In the genomic region with DNA sequence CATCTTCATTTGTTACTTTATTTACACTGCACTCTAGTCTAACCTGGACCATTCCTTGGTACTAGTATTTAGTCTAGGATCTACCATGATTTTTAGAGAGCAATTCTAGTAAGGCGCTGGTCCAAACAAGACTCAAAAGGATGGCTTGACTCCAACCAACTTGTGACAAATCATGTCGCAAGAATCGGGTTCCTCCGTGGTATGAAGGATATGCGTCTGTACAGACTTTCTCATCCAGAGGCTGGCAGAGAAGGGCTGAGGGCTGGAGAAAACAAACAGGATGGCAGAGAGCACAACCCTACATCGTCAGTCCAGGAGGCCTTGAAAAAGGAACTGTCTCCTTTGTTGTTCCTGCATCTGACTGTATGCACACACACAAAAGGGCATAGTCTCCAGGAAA, we compare ENCODE assay signal across 11 mouse cellular contexts. TPM values are rescaled to one million over a fixed set of nuclear protein-coding genes. Genes with fewer than 3 reads are reported as not detected.
DNase-seq lines count a peak whose midpoint lies in the region; ATAC-seq and TF ChIP-seq lines count a peak whose summit lies in the region.
"Had no signal": no experiment of that assay in that cellular context is flagged by ENCODE, and none has a peak within 500 bp of the region (broad histone marks: within the 10 kb centered on the region; RNA-seq: fewer than 3 reads in every experiment).

No protein-coding gene starts in this region.

- H3K4me3 ChIP-seq in heart, adult 2 months = peak overlapping the region; percentile 15
- H3K4me3 ChIP-seq in heart, embryonic 12.5 days = no peak overlapping the region
- H3K4me3 ChIP-seq in C2C12 (ENCODE audit: insufficient read depth, poor library complexity, severe bottlenecking) = no peak overlapping the region
- no peak overlapping the region for H3K4me3 ChIP-seq in lung, embryonic 14.5 days (ENCODE audit: low read depth, low read length)
- H3K4me3 ChIP-seq in kidney, embryonic 14.5 days (ENCODE audit: low read length) = no peak overlapping the region

- H3K27me3 ChIP-seq in heart, adult 2 months (ENCODE audit: control insufficient read depth, insufficient read depth, low read length) = no peaks in the 10 kb centered on the region
- H3K27me3 ChIP-seq in heart, embryonic 12.5 days (replicated peaks) = no peaks in the 10 kb centered on the region
- H3K27me3 ChIP-seq in C2C12 (ENCODE audit: control insufficient read depth, insufficient read depth, insufficient read length) = no peaks in the 10 kb centered on the region
- H3K27me3 ChIP-seq in lung, embryonic 14.5 days (ENCODE audit: insufficient read depth, low read length) = no peaks in the 10 kb centered on the region
- no peaks in the 10 kb centered on the region for H3K27me3 ChIP-seq in kidney, embryonic 14.5 days (ENCODE audit: control insufficient read depth, insufficient read depth, low read length)

- peak overlapping the region; percentile 38 for H3K27ac ChIP-seq in heart, adult 2 months
- no peak overlapping the region for H3K27ac ChIP-seq in heart, embryonic 12.5 days (ENCODE audit: poor library complexity, severe bottlenecking)
- H3K27ac ChIP-seq in lung, embryonic 14.5 days (ENCODE audit: low read depth) = no peak overlapping the region
- no peak overlapping the region for H3K27ac ChIP-seq in kidney, embryonic 14.5 days (ENCODE audit: low read depth, low read length)

- TF ChIP-seq POLR2A in heart, adult 2 months (IDR thresholded peaks at IDR 0.05; ENCODE audit: insufficient read depth, low read depth, low read length) = no peak

- H3K79me3 ChIP-seq in C2C12 (ENCODE audit: low read depth) = peaks cover 63% of the 10 kb centered on the region

- H3K4me2 ChIP-seq in heart, embryonic 12.5 days = no peak overlapping the region
- peak overlapping the region; percentile 46; the same call in 1 of the 2 replicates for H3K4me2 ChIP-seq in lung, embryonic 14.5 days
- H3K4me2 ChIP-seq in kidney, embryonic 14.5 days (replicated peaks; ENCODE audit: low read depth, low read length) = no peak overlapping the region

- peaks cover 21% of the 10 kb centered on the region for H3K79me2 ChIP-seq in heart, adult 2 months (replicated peaks; ENCODE audit: control insufficient read depth, insufficient read depth, low read length)
- peaks cover 72% of the 10 kb centered on the region for H3K79me2 ChIP-seq in C2C12 (ENCODE audit: control insufficient read depth, insufficient read depth)

- H3K9me3 ChIP-seq in heart, embryonic 12.5 days (replicated peaks) = no peaks in the 10 kb centered on the region
- no peaks in the 10 kb centered on the region for H3K9me3 ChIP-seq in lung, embryonic 14.5 days (ENCODE audit: low read depth, low read length)
- H3K9me3 ChIP-seq in kidney, embryonic 14.5 days (ENCODE audit: control insufficient read depth, low read length) = no peaks in the 10 kb centered on the region

- peaks cover 53% of the 10 kb centered on the region for H3K36me3 ChIP-seq in heart, adult 2 months (ENCODE audit: control insufficient read depth, insufficient read depth, low read length)
- peaks cover 21% of the 10 kb centered on the region for H3K36me3 ChIP-seq in heart, embryonic 12.5 days
- peaks cover 23% of the 10 kb centered on the region for H3K36me3 ChIP-seq in C2C12 (ENCODE audit: control insufficient read depth, insufficient read depth)
- peaks cover 27% of the 10 kb centered on the region for H3K36me3 ChIP-seq in lung, embryonic 14.5 days (ENCODE audit: insufficient read depth)
- peaks cover 21% of the 10 kb centered on the region for H3K36me3 ChIP-seq in kidney, embryonic 14.5 days (ENCODE audit: control insufficient read depth, insufficient read depth, low read length)

- intact Hi-C loops in heart, adult 2 months (cut with DNase I) = loop anchor here (10.0 kb wide), 1 partner anchor 248 kb away; a partner anchor contains a TSS
- intact Hi-C loops in left cerebral cortex, postnatal 4 days (cut with DNase I) = no loop called here

- TF ChIP-seq CTCF in heart, adult 2 months (IDR thresholded peaks at IDR 0.05) = no peak
- no peak for TF ChIP-seq CTCF in C2C12 (IDR thresholded peaks at IDR 0.05; ENCODE audit: control insufficient read depth, insufficient read depth, insufficient read length)
- no peak for TF ChIP-seq CTCF in lung, embryonic 14.5 days (IDR thresholded peaks at IDR 0.05; ENCODE audit: low read depth)

- TF ChIP-seq EP300 in heart, adult 2 months (IDR thresholded peaks at IDR 0.05; ENCODE audit: insufficient read depth, low read depth, low read length) = no peak

- no peak for ATAC-seq in heart, embryonic 12.5 days (ENCODE audit: insufficient number of reproducible peaks, low FRiP score)
- ATAC-seq in lung, embryonic 14.5 days (ENCODE audit: insufficient read depth) = no peak
- no peak for ATAC-seq in kidney, embryonic 14.5 days (ENCODE audit: low FRiP score, low TSS enrichment)

- 10% methylated on average over 6 of the region's 6 CpGs for WGBS in heart, adult 2 months
- WGBS in heart, embryonic 12.5 days = 81% methylated on average over 6 of the region's 6 CpGs
- 59% methylated on average over 6 of the region's 6 CpGs for WGBS in lung, embryonic 14.5 days
- 83% methylated on average over 6 of the region's 6 CpGs for WGBS in kidney, embryonic 14.5 days

- H3ac ChIP-seq in C2C12 (ENCODE audit: control insufficient read depth, insufficient read length, low read depth) = no peak overlapping the region

- peak in 1 of 2 experiments; percentile 33 for DNase-seq in heart, adult 2 months
- peak; percentile 67 for DNase-seq in adrenal gland, postnatal 14 days
- peak; percentile 40 for DNase-seq in lung, embryonic 14.5 days
- DNase-seq in urinary bladder, adult 2 months (ENCODE audit: low spot score) = no peak
- no peak for DNase-seq in left cerebral cortex, postnatal 4 days
- DNase-seq: kidney, adult 11 months had no signal

- 0 out of 2 replicates have a peak overlapping the region, but pooled peaks have one; percentile 35 for H3K9ac ChIP-seq in heart, adult 2 months (ENCODE audit: low read depth, low read length)
- H3K9ac ChIP-seq in heart, embryonic 12.5 days = no peak overlapping the region
- H3K9ac ChIP-seq in lung, embryonic 14.5 days = no peak overlapping the region
- H3K9ac ChIP-seq in kidney, embryonic 14.5 days (ENCODE audit: low read depth, low read length) = no peak overlapping the region

- peaks cover 24% of the 10 kb centered on the region for H3K4me1 ChIP-seq in heart, adult 2 months (ENCODE audit: control insufficient read depth, insufficient read depth, low read length)
- peaks cover 26% of the 10 kb centered on the region for H3K4me1 ChIP-seq in heart, embryonic 12.5 days (replicated peaks)
- H3K4me1 ChIP-seq in lung, embryonic 14.5 days (ENCODE audit: insufficient read depth) = 0 out of 2 replicates have a peak, but pooled peaks cover 3% of the 10 kb centered on the region
- no peaks in the 10 kb centered on the region for H3K4me1 ChIP-seq in kidney, embryonic 14.5 days (ENCODE audit: control insufficient read depth, insufficient read depth, low read length)

TF ChIP-seq in C2C12, 6 proteins besides CTCF, POLR2A, EP300 and RAD21:
- TF ChIP-seq MYOG (IDR thresholded peaks at IDR 0.05; ENCODE audit: control insufficient read depth, extremely low read depth, insufficient read length) = no peak
- TF ChIP-seq CEBPB (IDR thresholded peaks at IDR 0.05; ENCODE audit: low read depth) = peak; percentile 8
- no peak for TF ChIP-seq FOSL1 (IDR thresholded peaks at IDR 0.05; ENCODE audit: insufficient read depth, low read length, poor library complexity, severe bottlenecking)
- TF ChIP-seq USF1 (IDR thresholded peaks at IDR 0.05; ENCODE audit: low read depth) = no peak
- no peak for TF ChIP-seq MAX (IDR thresholded peaks at IDR 0.05)
- TF ChIP-seq MYOD1 (IDR thresholded peaks at IDR 0.05; ENCODE audit: control insufficient read depth, insufficient read length, low read depth) = no peak

RNA-seq across cellular contexts. Expression of a gene that starts 2.7 kb away (rescaled TPM):
- total RNA-seq in heart, adult 2 months (2021) = 10 to 100 TPM; 51.8 to 59.7 TPM
- polyA plus RNA-seq in heart, adult 2 months (2012; rRNA removed) = 67.0 and 114 TPM in 2 replicates
- polyA plus RNA-seq in heart, embryonic 12.5 days (2016; fragmentation: Nextera tagmentation; extraction: Ambion mirVana) = 26.5 and 28.3 TPM in 2 replicates
- 8.3 TPM for polyA plus RNA-seq in C2C12 (2012; fragmentation: generic; extraction: Trizol)
- total RNA-seq in adrenal gland, postnatal 14 days (2021) = 69.7 and 89.3 TPM in 2 replicates
- 33.5 and 33.7 TPM in 2 replicates for polyA plus RNA-seq in lung, embryonic 14.5 days (2014; fragmentation: Nextera tagmentation; extraction: Ambion mirVana)
- polyA plus RNA-seq in urinary bladder, adult 2 months (2012; rRNA removed) = 78.0 and 82.6 TPM in 2 replicates
- total RNA-seq in left cerebral cortex, postnatal 4 days (2021) = 10 to 100 TPM; 67.2 to 71.3 TPM
- polyA plus RNA-seq in kidney, embryonic 14.5 days (2014; fragmentation: Nextera tagmentation; extraction: Ambion mirVana) = 24.0 and 35.6 TPM in 2 replicates

RNA-seq across cellular contexts. Expression of a gene that starts 26.6 kb away (rescaled TPM):
- total RNA-seq in heart, adult 2 months (2021) = 10 to 100 TPM; 19.1 to 20.3 TPM
- polyA plus RNA-seq in heart, adult 2 months (2012; rRNA removed) = 12.7 and 23.9 TPM in 2 replicates
- 31.0 TPM in 2 replicates for polyA plus RNA-seq in heart, embryonic 12.5 days (2016; fragmentation: Nextera tagmentation; extraction: Ambion mirVana)
- polyA plus RNA-seq in C2C12 (2012; fragmentation: generic; extraction: Trizol) = 15.7 TPM
- total RNA-seq in adrenal gland, postnatal 14 days (2021) = 24.1 and 26.0 TPM in 2 replicates
- 31.2 and 34.4 TPM in 2 replicates for polyA plus RNA-seq in lung, embryonic 14.5 days (2014; fragmentation: Nextera tagmentation; extraction: Ambion mirVana)
- polyA plus RNA-seq in urinary bladder, adult 2 months (2012; rRNA removed) = 23.5 and 23.6 TPM in 2 replicates
- total RNA-seq in left cerebral cortex, postnatal 4 days (2021) = 1 to 10 TPM; 5.0 to 5.7 TPM
- 26.5 and 38.3 TPM in 2 replicates for polyA plus RNA-seq in kidney, embryonic 14.5 days (2014; fragmentation: Nextera tagmentation; extraction: Ambion mirVana)

RNA-seq across cellular contexts. Expression of a gene that starts 49.8 kb away (rescaled TPM):
- not detected for total RNA-seq in heart, adult 2 months (2021)
- polyA plus RNA-seq in heart, adult 2 months (2012; rRNA removed) = 0.08 and 0.09 TPM in 2 replicates
- polyA plus RNA-seq in heart, embryonic 12.5 days (2016; fragmentation: Nextera tagmentation; extraction: Ambion mirVana) = not detected in 2 replicates
- polyA plus RNA-seq in C2C12 (2012; fragmentation: generic; extraction: Trizol) = not detected
- total RNA-seq in adrenal gland, postnatal 14 days (2021) = not detected in 2 replicates
- not detected in 2 replicates for polyA plus RNA-seq in lung, embryonic 14.5 days (2014; fragmentation: Nextera tagmentation; extraction: Ambion mirVana)
- 0.08 and 0.13 TPM in 2 replicates for polyA plus RNA-seq in urinary bladder, adult 2 months (2012; rRNA removed)
- not detected for total RNA-seq in left cerebral cortex, postnatal 4 days (2021)
- polyA plus RNA-seq in kidney, embryonic 14.5 days (2014; fragmentation: Nextera tagmentation; extraction: Ambion mirVana) = not detected in 2 replicates
- total RNA-seq: left cerebral cortex, postnatal 14 days; MEL had no signal

Comparison
In these comparisons a context has a peak if more than half of its experiments do, and no peak if none do; other contexts are left out.
1. DNase-seq: peak in adrenal gland, postnatal 14 days (single experiment) and lung, embryonic 14.5 days (single experiment); none in urinary bladder, adult 2 months (single experiment) and left cerebral cortex, postnatal 4 days (single experiment).